Mouse (Mus musculus): Measurements from ENCODE around the gene Ndrg3.

GRCm38 (mm10) chr2:156967388-156967787 is 24.5 kb downstream of the Ndrg3 start:
- TF ChIP-seq POLR2A (IDR thresholded peaks at IDR 0.05; ENCODE audit: low read depth, low read length) (no peak), CTCF (conservative IDR thresholded peaks at IDR 0.05; ENCODE audit: insufficient read depth, insufficient read length, low read depth, low read length) (no peak)

Data from kidney, adult 2 months (tissue).